Mouse (Mus musculus) cerebellum, adult 2 months (tissue): Measurements from ENCODE around the gene Zbtb9. TPM values are rescaled to one million over a fixed set of nuclear protein-coding genes. Genes with fewer than 3 reads are reported as not detected.
A peak's percentile ranks its signal among the peaks of the same experiment; 100 is the strongest.

ENCODE experiments used
- DNase-seq, 2 experiments: peaks; one replicate each; pipeline ENCODE4 v3.0.0; 2021
- H3K27ac ChIP-seq: fragments of 200-500 bp; 2 replicates; pipeline ENCODE4 v1.5.1; 2012; ENCODE audit warnings: low read length, control low read depth, inconsistent platforms; ENCODE audit not compliant: insufficient read depth
- H3K27me3 ChIP-seq: fragments of 200-500 bp; 2 replicates; pipeline ENCODE4 v1.6.1; 2012; ENCODE audit warnings: inconsistent platforms, mild to moderate bottlenecking, low read length, moderate library complexity; ENCODE audit not compliant: control insufficient read depth, insufficient read depth
- H3K4me1 ChIP-seq: fragments of 200-500 bp; 2 replicates; pipeline ENCODE4 v1.6.1; 2011; ENCODE audit warnings: low read length; ENCODE audit not compliant: control insufficient read depth, insufficient read depth
- H3K4me3 ChIP-seq: fragments of 200-500 bp; replicated peaks from 2 replicates; pipeline ENCODE3; 2011; ENCODE audit warnings: mild to moderate bottlenecking, low read depth, low read length, control low read depth; ENCODE audit not compliant: insufficient read depth
- CTCF ChIP-seq: fragments of 200-500 bp; IDR thresholded peaks from 2 replicates; pipeline ENCODE4 v1.5.1; 2011; ENCODE audit warnings: low read depth, mild to moderate bottlenecking, control low read depth, low read length, moderate library complexity, borderline replicate concordance; ENCODE audit not compliant: insufficient read depth
- POLR2A ChIP-seq: fragments of 200-500 bp; IDR thresholded peaks from 2 replicates; pipeline ENCODE4 v1.6.1; 2011; ENCODE audit warnings: low read length, control low read depth, borderline replicate concordance; ENCODE audit not compliant: insufficient read depth
- WGBS: fragments of 180-500 bp; shearing (Covaris S2); methylation state at CpG from one replicate; pipeline ENCODE4 v1.1.7; 2018; 5-methylcytosine and 5-hydroxymethylcytosine counted together
- polyA plus RNA-seq: library from polyadenylated mRNA; depleted of rRNA; stranded (reverse); fragments of >200 nt; gene quantifications from 2 replicates; pipeline ENCODE4 v1.2.3, GENCODE M21; 2012

Gene Zbtb9
- polyA plus RNA-seq, 1 experiment, result 13.9 TPM

- TF ChIP-seq CTCF, result no peak
- no peak for TF ChIP-seq POLR2A
- peaks cover 17% of the 10 kb centered on the region for H3K4me1 ChIP-seq
- H3K27ac ChIP-seq, result no peak overlapping the region
- DNase-seq, result no peak
- H3K4me3 ChIP-seq, result no peak overlapping the region
- no peaks in the 10 kb centered on the region for H3K27me3 ChIP-seq
- 97% methylated on average over 3 of the region's 3 CpGs for whole genome bisulfite sequencing
Measured at GRCm38 (mm10) chr17:27025951-27026350, 53.0 kb downstream of the Zbtb9 start.

- TF ChIP-seq CTCF (no peak), POLR2A (no peak)
- DNase-seq, result peak in 1 of 2 experiments; percentile 54
- Histone ChIP-seq H3K4me1 (0 out of 2 replicates have a peak, but pooled peaks cover 2% of the 10 kb centered on the region), H3K27me3 (no peaks in the 10 kb centered on the region), H3K4me3 (peak overlapping the region; percentile 60), H3K27ac (peak overlapping the region; percentile 12; the same call in 1 of the 2 replicates)
- WGBS, result 18% methylated on average over 12 of the region's 12 CpGs
Measured at GRCm38 (mm10) chr17:27027460-27028283, 54.7 kb downstream of the Zbtb9 start.

GRCm38 (mm10) chr17:27028284-27028795, 55.4 kb downstream of the Zbtb9 start:
- peak; percentile 91 to 95 for DNase-seq
- Histone ChIP-seq H3K4me1 (no peaks in the 10 kb centered on the region), H3K4me3 (peak overlapping the region; percentile 60), H3K27ac (peak overlapping the region; percentile 48; the same call in 1 of the 2 replicates), H3K27me3 (no peaks in the 10 kb centered on the region)
- 1% methylated on average over 19 of the region's 19 CpGs for WGBS
- peak; percentile 69; the same call in 1 of the 2 replicates for TF ChIP-seq CTCF
- TF ChIP-seq POLR2A, result peak; percentile 60; the same call in 1 of the 2 replicates

GRCm38 (mm10) chr17:27028909-27029308, 55.9 kb downstream of the Zbtb9 start, which contains the start of gene Bak1:
TSS of gene Bak1 (minus strand) at chr17:27029009.
- H3K27me3 ChIP-seq, result no peaks in the 10 kb centered on the region
- H3K4me3 ChIP-seq, result peak within 1 kb of the TSS; percentile 60
- peak within 1 kb of the TSS; percentile 48; the same call in 1 of the 2 replicates for H3K27ac ChIP-seq
- DNase-seq, result no peak
- WGBS, result 53% methylated on average over 4 of the region's 4 CpGs
- TF ChIP-seq POLR2A, result no peak
- TF ChIP-seq CTCF, result no peak
- no peaks in the 10 kb centered on the region for H3K4me1 ChIP-seq

- no peak overlapping the region for H3K27ac ChIP-seq
- H3K4me1 ChIP-seq, result no peaks in the 10 kb centered on the region
- no peak for DNase-seq
- WGBS, result 81% methylated on average over 14 of the region's 14 CpGs
- TF ChIP-seq CTCF, result no peak
- TF ChIP-seq POLR2A, result no peak
- H3K27me3 ChIP-seq, result no peaks in the 10 kb centered on the region
- H3K4me3 ChIP-seq, result no peak overlapping the region
Measured at GRCm38 (mm10) chr17:27029431-27029830, 56.5 kb downstream of the Zbtb9 start.

GRCm38 (mm10) chr17:27030896-27031295, 57.9 kb downstream of the Zbtb9 start:
- no peaks in the 10 kb centered on the region for H3K4me1 ChIP-seq
- no peak for DNase-seq
- no peaks in the 10 kb centered on the region for H3K27me3 ChIP-seq
- WGBS, result 95% methylated on average over 4 of the region's 4 CpGs
- TF ChIP-seq POLR2A, result no peak
- TF ChIP-seq CTCF, result no peak
- no peak overlapping the region for H3K27ac ChIP-seq
- no peak overlapping the region for H3K4me3 ChIP-seq

GRCm38 (mm10) chr17:27032328-27032727, 59.4 kb downstream of the Zbtb9 start:
- no peak for TF ChIP-seq CTCF
- WGBS, result 51% methylated on average over 7 of the region's 7 CpGs
- DNase-seq, result no peak
- H3K27me3 ChIP-seq, result no peaks in the 10 kb centered on the region
- H3K27ac ChIP-seq, result no peak overlapping the region
- H3K4me3 ChIP-seq, result no peak overlapping the region
- no peaks in the 10 kb centered on the region for H3K4me1 ChIP-seq

- 1% methylated on average over 14 of the region's 14 CpGs for WGBS
- 0 out of 2 replicates have a peak, but pooled peaks cover under 1% of the 10 kb centered on the region for H3K4me1 ChIP-seq
- H3K27ac ChIP-seq, result no peak overlapping the region
- no peak overlapping the region for H3K4me3 ChIP-seq
- TF ChIP-seq CTCF (peak; percentile 99), POLR2A (no peak)
- DNase-seq, result peak; percentile 60 to 85
- no peaks in the 10 kb centered on the region for H3K27me3 ChIP-seq
Measured at GRCm38 (mm10) chr17:27032869-27033268, 59.9 kb downstream of the Zbtb9 start.

GRCm38 (mm10) chr17:27036465-27036864, 63.5 kb downstream of the Zbtb9 start:
- no peak overlapping the region for H3K27ac ChIP-seq
- no peak for TF ChIP-seq CTCF
- TF ChIP-seq POLR2A, result no peak
- 0 out of 2 replicates have a peak, but pooled peaks cover 8% of the 10 kb centered on the region for H3K4me1 ChIP-seq
- H3K4me3 ChIP-seq, result no peak overlapping the region
- no peak for DNase-seq
- no peaks in the 10 kb centered on the region for H3K27me3 ChIP-seq
- WGBS, result 86% methylated on average over 7 of the region's 7 CpGs
